8 mouse cellular contexts compared by ENCODE assay signal in genomic region chr12:26487874-26488616, GRCm38 (mm10). TPM values are rescaled to one million over a fixed set of nuclear protein-coding genes. Genes with fewer than 3 reads are reported as not detected.
DNase-seq lines count a peak whose midpoint lies in the region; ATAC-seq and TF ChIP-seq lines count a peak whose summit lies in the region.
"Had no signal": no experiment of that assay in that cellular context is flagged by ENCODE, and none has a peak within 500 bp of the region (broad histone marks: within the 10 kb centered on the region; RNA-seq: fewer than 3 reads in every experiment).

No protein-coding gene starts in this region.

- H3K27me3 ChIP-seq in CH12.LX (replicated peaks), result no peaks in the 10 kb centered on the region
- H3K27me3 ChIP-seq in midbrain, embryonic 13.5 days, result 0 out of 2 replicates have a peak, but pooled peaks cover 2% of the 10 kb centered on the region

- 0 out of 4 replicates have a peak, but pooled peaks have one; percentile 13 to 14 for TF ChIP-seq CTCF in CH12.LX (conservative IDR thresholded peaks at IDR 0.05 in 1 of 2, IDR thresholded peaks at IDR 0.05 in 1 of 2; ENCODE audit: low read depth in 2 of 2, low read length in 2 of 2)

- H3K4me3 ChIP-seq in CH12.LX (replicated peaks in 1 of 3; ENCODE audit: low read depth in 2 of 3, low read length in 2 of 3, poor library complexity in 1 of 3) (no peak overlapping the region), ES-E14 (ENCODE audit: insufficient read depth in 1 of 2, low read depth in 1 of 2, low read length in 2 of 2, poor library complexity in 1 of 2, severe bottlenecking in 1 of 2) (no peak overlapping the region)
- no peak overlapping the region for H3K4me3 ChIP-seq in midbrain, embryonic 13.5 days (replicated peaks)
- H3K4me3 ChIP-seq: erythroblast, embryonic 14.5 days had no signal

- dilution Hi-C loops in CH12.LX (cut with MboI; ENCODE audit: extremely low pct_ligation_motif_present, extremely low pct_unique_long_range_greater_than_20kb, low sequenced_read_pairs), result no loop called here

- intact Hi-C loops in left cerebral cortex, postnatal 25 days (cut with DNase I), result no loop called here

- no peak for TF ChIP-seq EP300 in CH12.LX (IDR thresholded peaks at IDR 0.05; ENCODE audit: low read length)

- WGBS in midbrain, embryonic 13.5 days, result 41% methylated on average over 14 of the region's 14 CpGs

- TF ChIP-seq POLR2A in CH12.LX (IDR thresholded peaks at IDR 0.05; ENCODE audit: low read depth, low read length), result no peak

- H3K9me3 ChIP-seq in CH12.LX (replicated peaks; ENCODE audit: low read length) (no peaks in the 10 kb centered on the region), ES-E14 (ENCODE audit: control insufficient read depth, insufficient read depth, low read depth, low read length) (no peaks in the 10 kb centered on the region)
- no peaks in the 10 kb centered on the region for H3K9me3 ChIP-seq in midbrain, embryonic 13.5 days

- no peaks in the 10 kb centered on the region for H3K79me2 ChIP-seq in CH12.LX (replicated peaks; ENCODE audit: control insufficient read depth, extremely low read depth, insufficient read depth, poor library complexity, severe bottlenecking)

- H3K4me2 ChIP-seq in CH12.LX (ENCODE audit: insufficient read depth, low read depth, poor library complexity, severe bottlenecking), result no peak overlapping the region; the same call in 1 of the 2 replicates
- H3K4me2 ChIP-seq in midbrain, embryonic 13.5 days (replicated peaks), result peak overlapping the region; percentile 23

- H3K36me3 ChIP-seq in CH12.LX (replicated peaks in 1 of 2; ENCODE audit: control insufficient read depth in 1 of 2, insufficient read depth in 1 of 2, low read length in 1 of 2) (no peaks in the 10 kb centered on the region), ES-E14 (ENCODE audit: control insufficient read depth, insufficient read depth, low read length, poor library complexity, severe bottlenecking) (no peaks in the 10 kb centered on the region)
- no peaks in the 10 kb centered on the region for H3K36me3 ChIP-seq in midbrain, embryonic 13.5 days

- H3K9ac ChIP-seq in CH12.LX (ENCODE audit: insufficient read depth, low read depth), result no peak overlapping the region
- no peak overlapping the region for H3K9ac ChIP-seq in ES-E14 (ENCODE audit: insufficient read depth, low read depth, low read length, poor library complexity, severe bottlenecking)
- no peak overlapping the region for H3K9ac ChIP-seq in midbrain, embryonic 13.5 days (replicated peaks)

- DNase-seq in CH12.LX (ENCODE audit: extremely low read depth), result peak; percentile 22
- peak; percentile 35 for DNase-seq in ES-E14 (ENCODE audit: low read depth, low spot score)
- DNase-seq in hindlimb bud, embryonic 11.5 days (ENCODE audit: extremely low spot score, low read depth, low spot score), result peak; percentile 62
- peak; percentile 42 to 74 for DNase-seq in left cerebral cortex, postnatal 25 days (ENCODE audit: low spot score in 2 of 2)
- DNase-seq in B cell, adult 2 months, result no peak

- H3K4me1 ChIP-seq in CH12.LX (ENCODE audit: control insufficient read depth in 1 of 2, insufficient read depth in 2 of 2) (peaks cover 0 to 13% of the 10 kb centered on the region in 2 experiments; a peak in 1 of 4 replicates), ES-E14 (ENCODE audit: control insufficient read depth in 2 of 2, insufficient read depth in 2 of 2, low read length in 2 of 2, poor library complexity in 1 of 2) (no peaks in the 10 kb centered on the region)
- H3K4me1 ChIP-seq in midbrain, embryonic 13.5 days (replicated peaks), result peaks cover 15% of the 10 kb centered on the region

- in situ Hi-C loops in CH12.LX (cut with MboI; ENCODE audit: low pct_ligation_motif_present, low pct_unique_long_range_greater_than_20kb, low sequenced_read_pairs) (no loop called here), ES-E14 (cut with MboI; ENCODE audit: low sequenced_read_pairs in 2 of 2, unreplicated experiment in 2 of 2) (no loop called here)

- peak; percentile 22 for TF ChIP-seq RAD21 in CH12.LX (IDR thresholded peaks at IDR 0.05; ENCODE audit: low read depth, low read length)

- H3K27ac ChIP-seq in CH12.LX (ENCODE audit: insufficient read depth, low read depth) (no peak overlapping the region), ES-E14 (ENCODE audit: insufficient read depth, low read depth, low read length, poor library complexity, severe bottlenecking) (no peak overlapping the region)
- peak overlapping the region; percentile 14; the same call in 1 of the 2 replicates for H3K27ac ChIP-seq in midbrain, embryonic 13.5 days

- ATAC-seq in erythroid progenitor cell, adult 5-6 weeks (replicated peaks; ENCODE audit: low FRiP score, poor library complexity, severe bottlenecking), result peak; percentile 81
- ATAC-seq in midbrain, embryonic 13.5 days, result peak; percentile 69; the same call in 1 of the 2 replicates

TF ChIP-seq in CH12.LX, 34 proteins besides CTCF, POLR2A, EP300 and RAD21:
- TF ChIP-seq MEF2A (IDR thresholded peaks at IDR 0.05; ENCODE audit: borderline replicate concordance, low read depth, low read length) (no peak), SMC3 (IDR thresholded peaks at IDR 0.05; ENCODE audit: low read depth, low read length) (peak; percentile 16; the same call in 1 of the 2 replicates)

TF ChIP-seq in ES-E14, 5 proteins besides CTCF, POLR2A, EP300 and RAD21:
- TF ChIP-seq MAFK (IDR thresholded peaks at IDR 0.05; ENCODE audit: insufficient read depth, low read depth, low read length) (no peak), ZNF384 (IDR thresholded peaks at IDR 0.05; ENCODE audit: low read depth, low read length) (no peak), HCFC1 (IDR thresholded peaks at IDR 0.05; ENCODE audit: borderline replicate concordance, insufficient read depth, low read length) (no peak), ZC3H11A (IDR thresholded peaks at IDR 0.05; ENCODE audit: borderline replicate concordance, low read depth, low read length) (peak; percentile 18; the same call in 1 of the 2 replicates), CHD2 (IDR thresholded peaks at IDR 0.05; ENCODE audit: low read depth, low read length) (no peak)

RNA-seq across cellular contexts. Expression of gene Cmpk2, which starts 19.0 kb away (rescaled TPM):
- total RNA-seq in CH12.LX (2012; rRNA removed), result 0.08 TPM in 1 of 2 replicates, not detected in the other
- 0.15 and 0.26 TPM in 2 replicates for total RNA-seq in CH12.LX (2014; rRNA removed)
- polyA plus RNA-seq in CH12.LX (2012; ENCODE audit: insufficient read length, low read depth), result 0.18 and 0.47 TPM in 2 replicates
- 0.27 and 0.42 TPM in 2 replicates for total RNA-seq in ES-E14 (2012; rRNA removed)
- total RNA-seq in erythroid progenitor cell, adult 5-6 weeks (2015; ENCODE audit: low replicate concordance), result 69.6 and 72.8 TPM in 2 replicates
- total RNA-seq in erythroid progenitor cell, adult 5-6 weeks (2017; ENCODE audit: low replicate concordance), result 49.1 and 65.2 TPM in 2 replicates
- total RNA-seq in left cerebral cortex, postnatal 25 days (2021), result 10 to 100 TPM; 20.2 to 21.1 TPM
- 7.6 and 8.5 TPM in 2 replicates for polyA plus RNA-seq in midbrain, embryonic 13.5 days (2015; fragmentation: Nextera tagmentation; extraction: Ambion mirVana)

RNA-seq across cellular contexts. Expression of gene Rsad2, which starts 31.8 kb away (rescaled TPM):
- total RNA-seq in CH12.LX (2012; rRNA removed) (0.04 TPM in 1 of 2 replicates, not detected in the other), CH12.LX (2014; rRNA removed) (0.07 and 0.12 TPM in 2 replicates), ES-E14 (2012; rRNA removed) (0.05 and 0.27 TPM in 2 replicates)
- 0.06 and 0.16 TPM in 2 replicates for polyA plus RNA-seq in CH12.LX (2012; ENCODE audit: insufficient read length, low read depth)
- 288 and 315 TPM in 2 replicates for total RNA-seq in erythroid progenitor cell, adult 5-6 weeks (2015; ENCODE audit: low replicate concordance)
- 246 and 389 TPM in 2 replicates for total RNA-seq in erythroid progenitor cell, adult 5-6 weeks (2017; ENCODE audit: low replicate concordance)
- under 1 TPM; 0.28 to 0.92 TPM for total RNA-seq in left cerebral cortex, postnatal 25 days (2021)
- polyA plus RNA-seq in midbrain, embryonic 13.5 days (2015; fragmentation: Nextera tagmentation; extraction: Ambion mirVana), result 0.15 and 0.36 TPM in 2 replicates

Comparison
In these comparisons a context has a peak if more than half of its experiments do, and no peak if none do; other contexts are left out.
1. DNase-seq: peak in CH12.LX (single experiment), ES-E14 (single experiment), hindlimb bud, embryonic 11.5 days (single experiment) and left cerebral cortex, postnatal 25 days (2 of 2); none in B cell, adult 2 months (0 of 2).
2. RNA of gene Cmpk2, which starts 19.0 kb away (total RNA-seq): 49.1 to 72.8 TPM in erythroid progenitor cell, adult 5-6 weeks and 20.2 to 21.1 TPM in left cerebral cortex, postnatal 25 days; 0.27 to 0.42 TPM in ES-E14 and 0.08 to 0.26 TPM in CH12.LX; every median in the first group is over 10 times any median in the second.
3. RNA of gene Rsad2, which starts 31.8 kb away (total RNA-seq): 246 to 389 TPM in erythroid progenitor cell, adult 5-6 weeks; 0.28 to 0.92 TPM in left cerebral cortex, postnatal 25 days, 0.05 to 0.27 TPM in ES-E14 and 0.04 to 0.12 TPM in CH12.LX; every median in the first group is over 100 times any median in the second.